Mouse (Mus musculus): Measurements from ENCODE around the gene Olfr1297.

DNA sequence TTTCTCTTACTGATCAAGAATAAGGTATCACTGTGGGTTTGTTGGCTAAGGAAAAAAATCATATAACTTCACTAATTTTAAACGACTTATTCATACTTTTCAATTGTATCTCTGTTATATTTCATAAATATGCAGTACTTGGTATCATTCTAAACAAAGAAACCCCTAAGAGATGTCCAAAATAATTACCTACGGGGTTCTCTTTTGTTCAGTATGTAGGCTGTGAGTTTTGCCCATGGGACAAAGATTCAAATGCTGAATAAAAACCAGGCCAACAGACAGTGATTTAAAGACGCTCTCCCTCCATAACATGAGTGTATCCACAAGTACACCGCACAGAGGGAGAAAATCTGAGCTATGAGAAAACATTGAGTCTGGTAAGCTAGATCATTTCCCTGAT lies 34.8 kb upstream of the Olfr1297 start, which contains the start of gene Olfr1299:
- TF ChIP-seq POLR2A (IDR thresholded peaks at IDR 0.05; ENCODE audit: control insufficient read depth, extremely low read depth, insufficient read depth, low read length, poor library complexity) (no peak), CTCF (IDR thresholded peaks at IDR 0.05; ENCODE audit: borderline replicate concordance, control insufficient read depth, extremely low read depth, insufficient read depth, low read length, poor library complexity) (no peak)

Measured in thymus, adult 2 months (tissue).